Mouse (Mus musculus) gastrocnemius, postnatal 36 days (tissue): ENCODE results near the gene Fen1. TPM values are rescaled to one million over a fixed set of nuclear protein-coding genes. Genes with fewer than 3 reads are reported as not detected.

ENCODE experiments used
- DNase-seq, 2 experiments: peaks; one replicate each; pipeline ENCODE4 v3.0.0; 2022
- intact Hi-C: fragments of 180-260 bp; cut with DNase I; formaldehyde crosslinking; loops from one replicate; pipeline ENCODE4 v1.15.1; 2025
- total RNA-seq, 2 experiments: library from RNA; stranded (reverse); gene quantifications; 2 replicates each; pipeline ENCODE4 v1.2.3; 2021

Gene Fen1
- total RNA-seq, 2 experiments from 2014 or later = 3.1 to 3.9 TPM

DNA sequence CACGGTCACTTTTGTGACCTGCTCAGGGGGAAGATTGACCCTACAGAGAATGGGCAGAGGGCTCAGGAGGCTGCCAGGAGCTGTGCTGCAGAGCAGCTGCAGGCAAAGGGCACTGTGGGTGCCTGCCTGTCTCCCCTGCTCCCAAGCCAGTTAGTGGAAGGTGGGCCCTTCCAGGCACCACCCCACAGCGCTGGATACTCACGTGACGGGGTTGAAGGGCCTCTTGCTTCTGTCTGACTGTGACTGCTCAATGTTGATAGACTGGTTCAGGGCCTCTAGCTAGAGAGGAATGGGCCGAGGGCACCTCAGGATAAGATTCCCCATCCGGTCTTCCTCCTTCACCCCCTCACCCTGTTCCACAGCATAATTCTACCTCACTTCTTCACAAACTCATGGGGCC, 15.6 kb upstream of the Fen1 start:
- intact Hi-C loops = no loop called here
- no peak for DNase-seq

GRCm38 (mm10) chr19:10219108-10219507, 15.1 kb upstream of the Fen1 start:
- peak in 1 of 2 experiments; percentile 21 for DNase-seq
- intact Hi-C loops = no loop called here

- intact Hi-C loops = no loop called here
- no peak for DNase-seq
Observed at GRCm38 (mm10) chr19:10216101-10216500, 12.1 kb upstream of the Fen1 start.

DNA sequence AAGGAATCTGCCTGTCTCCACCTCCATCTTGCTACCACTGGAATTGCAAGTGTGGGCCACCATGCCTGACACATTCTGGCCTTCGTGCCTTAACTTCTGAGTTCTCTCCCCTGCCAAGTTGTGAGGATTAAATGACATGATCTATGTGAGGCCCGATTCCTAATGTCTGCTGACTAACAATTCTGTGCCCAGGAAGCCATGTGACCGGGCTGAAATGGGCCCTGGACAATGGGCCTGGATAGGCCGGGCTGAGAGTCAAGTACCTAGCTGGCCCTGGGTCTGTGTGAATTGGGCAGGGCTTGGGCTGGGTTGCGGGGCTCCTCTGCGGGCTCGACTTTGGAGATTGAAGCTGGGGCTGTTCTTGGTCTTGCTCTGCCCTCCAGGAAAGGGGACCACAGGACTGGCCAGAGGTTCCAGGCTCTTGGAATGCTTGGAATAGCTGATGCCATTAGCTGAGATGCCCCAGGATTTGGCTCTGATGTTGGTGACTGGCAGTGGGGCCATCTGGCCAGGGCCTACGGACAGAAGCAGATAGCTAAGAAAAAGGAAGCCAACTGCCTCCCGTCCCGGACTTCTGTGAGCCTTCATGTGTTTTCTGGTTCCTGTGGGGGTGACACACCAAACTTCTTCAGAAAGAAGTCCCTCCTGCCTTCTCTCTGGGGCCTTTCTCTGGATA, 10.0 kb upstream of the Fen1 start:
- no peak for DNase-seq
- intact Hi-C loops = no loop called here

GRCm38 (mm10) chr19:10210885-10211284, 6.9 kb upstream of the Fen1 start:
- intact Hi-C loops = no loop called here
- no peak for DNase-seq

GRCm38 (mm10) chr19:10208851-10209250, 4.9 kb upstream of the Fen1 start:
- no peak for DNase-seq
- intact Hi-C loops = no loop called here

- intact Hi-C loops = no loop called here
- no peak for DNase-seq
Observed at GRCm38 (mm10) chr19:10205051-10205450, 1.1 kb upstream of the Fen1 start.

DNA sequence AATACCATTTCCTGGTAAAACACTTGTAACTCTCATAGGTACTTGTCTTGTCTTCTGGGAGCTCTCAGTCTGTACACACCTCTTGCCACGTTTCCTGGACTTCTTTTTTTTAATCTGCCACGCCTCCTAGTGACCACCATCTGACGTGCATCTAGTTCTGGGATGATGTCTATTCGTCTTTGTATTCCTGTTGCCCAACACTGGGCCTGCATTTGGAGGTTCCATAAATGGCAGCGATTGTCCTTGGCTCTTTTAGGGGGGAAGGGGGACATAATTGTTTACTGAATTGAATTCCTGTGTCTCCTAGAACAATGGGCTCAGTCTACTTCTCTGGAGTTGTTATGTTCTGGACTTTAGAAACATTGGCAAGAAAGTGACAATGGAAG, 640 bp upstream of the Fen1 start:
- intact Hi-C loops = no loop called here
- DNase-seq = no peak

DNA sequence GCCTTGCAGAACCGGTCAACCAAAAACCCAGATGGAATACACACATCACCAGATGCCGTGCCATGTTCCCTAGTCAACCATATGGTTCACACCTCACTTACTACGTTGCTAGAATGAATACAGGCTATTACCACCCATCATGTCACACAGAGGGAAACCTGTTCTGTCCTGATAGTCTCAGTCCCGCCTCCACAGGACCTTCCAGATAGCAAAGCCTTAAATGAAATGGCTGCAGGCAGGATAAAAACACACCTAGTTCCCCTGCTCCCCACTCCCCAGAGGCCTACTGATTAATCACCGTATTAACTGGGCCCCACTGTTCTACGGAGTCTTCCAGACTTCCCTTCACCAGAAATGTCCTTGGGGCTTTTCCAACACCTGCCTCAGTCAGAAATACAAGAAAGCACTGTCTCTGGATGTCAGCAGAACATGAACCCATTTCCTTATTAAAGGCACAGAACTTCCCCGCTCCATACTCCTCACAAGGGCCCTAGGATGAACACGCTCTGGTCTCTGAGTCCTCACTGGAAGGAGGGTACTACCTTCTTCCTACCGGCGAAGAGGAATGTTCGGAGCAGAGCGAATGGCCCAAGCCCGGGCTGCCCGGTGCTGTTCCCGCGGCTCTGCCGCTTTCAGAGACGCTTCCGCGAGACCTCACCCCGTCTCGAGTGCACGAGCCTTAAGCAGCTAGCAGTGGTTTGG, 672 bp downstream of the Fen1 start:
- no peak for DNase-seq
- intact Hi-C loops = no loop called here

GRCm38 (mm10) chr19:10198723-10199122, 5.2 kb downstream of the Fen1 start:
- peak; percentile 52 to 76 for DNase-seq
- intact Hi-C loops = loop anchor here (2.0 to 5.0 kb wide), 3 partner anchors 161 to 281 kb away; partner anchors contain the start of genes Best1 and Rab3il1

GRCm38 (mm10) chr19:10198286-10198685, 5.7 kb downstream of the Fen1 start:
- no peak for DNase-seq
- intact Hi-C loops = loop anchor here (2.0 to 5.0 kb wide), 3 partner anchors 161 to 281 kb away; partner anchors contain the start of genes Best1 and Rab3il1

GRCm38 (mm10) chr19:10197130-10197529, 6.8 kb downstream of the Fen1 start:
- no peak for DNase-seq
- intact Hi-C loops = loop anchor here (5.0 kb wide), 2 partner anchors 160 to 280 kb away; no protein-coding TSS in a partner anchor

DNA sequence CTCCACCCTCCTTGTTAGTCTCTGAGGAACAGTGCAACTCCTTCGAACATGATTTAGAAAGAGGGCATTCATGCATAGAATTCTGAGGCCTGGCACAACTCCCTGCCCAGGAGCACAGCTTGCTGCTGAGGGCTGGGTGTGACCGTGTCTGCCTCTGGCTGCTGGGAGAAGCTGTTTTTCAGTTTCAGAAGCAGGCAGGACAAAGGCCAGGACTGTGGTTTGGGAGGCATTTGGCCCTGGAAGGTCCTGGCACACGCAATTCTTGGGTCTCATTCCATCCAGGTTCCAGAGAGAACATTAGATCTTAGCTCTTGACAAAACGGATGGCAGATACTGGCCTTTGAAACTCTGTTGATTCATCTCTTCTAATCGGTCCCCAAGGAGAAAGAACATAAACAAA, 8.7 kb downstream of the Fen1 start:
- intact Hi-C loops = loop anchor here (5.0 kb wide), 2 partner anchors 158 to 278 kb away; no protein-coding TSS in a partner anchor
- no peak for DNase-seq

GRCm38 (mm10) chr19:10194337-10194736, 9.6 kb downstream of the Fen1 start:
- no peak for DNase-seq
- intact Hi-C loops = no loop called here

DNA sequence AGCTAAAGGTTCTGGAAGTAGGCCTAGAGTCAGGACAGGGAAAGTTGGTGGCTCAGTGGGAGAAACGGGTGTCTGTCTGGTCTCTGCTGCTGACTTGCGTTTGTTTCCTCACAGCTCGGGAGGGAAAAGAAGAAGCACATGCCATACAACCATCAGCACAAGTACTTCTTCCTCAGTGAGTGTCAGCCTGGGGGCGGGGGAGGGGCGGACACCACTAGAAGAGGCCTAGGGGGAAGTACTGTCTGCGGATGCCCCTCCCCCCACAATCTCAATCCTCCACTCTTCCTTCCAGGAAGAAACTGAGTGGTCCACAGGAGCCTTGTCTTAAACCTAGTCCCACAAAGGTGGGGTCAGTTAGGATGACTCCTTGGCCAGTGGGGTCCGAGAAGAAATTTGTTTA, 12.6 kb downstream of the Fen1 start:
- intact Hi-C loops = no loop called here
- no peak for DNase-seq

DNA sequence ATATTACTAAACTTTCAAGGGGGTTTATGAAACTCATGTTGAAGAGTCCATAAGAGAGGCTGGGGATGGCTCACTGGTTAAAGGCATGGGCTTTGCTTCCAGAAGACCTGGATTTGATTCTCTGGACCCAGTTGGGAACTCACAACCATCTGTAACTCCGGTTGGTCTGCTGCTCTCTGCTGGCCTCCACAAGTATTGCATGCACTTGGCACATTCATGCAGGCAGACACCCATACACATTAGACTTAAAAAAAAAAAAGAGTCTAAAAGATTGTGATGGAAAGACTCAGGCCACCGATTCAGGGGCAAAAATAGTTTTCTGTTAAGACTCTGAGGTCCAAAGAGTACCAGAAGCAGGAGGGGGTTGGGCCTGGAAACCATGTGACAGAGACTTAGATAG, 13.2 kb downstream of the Fen1 start:
- intact Hi-C loops = no loop called here

GRCm38 (mm10) chr19:10189940-10190339, 14.0 kb downstream of the Fen1 start:
- DNase-seq = no peak
- intact Hi-C loops = no loop called here

More for the DNA sequence above, 13.2 kb downstream of the Fen1 start:
- DNase-seq = peak; percentile 58 to 72

DNA sequence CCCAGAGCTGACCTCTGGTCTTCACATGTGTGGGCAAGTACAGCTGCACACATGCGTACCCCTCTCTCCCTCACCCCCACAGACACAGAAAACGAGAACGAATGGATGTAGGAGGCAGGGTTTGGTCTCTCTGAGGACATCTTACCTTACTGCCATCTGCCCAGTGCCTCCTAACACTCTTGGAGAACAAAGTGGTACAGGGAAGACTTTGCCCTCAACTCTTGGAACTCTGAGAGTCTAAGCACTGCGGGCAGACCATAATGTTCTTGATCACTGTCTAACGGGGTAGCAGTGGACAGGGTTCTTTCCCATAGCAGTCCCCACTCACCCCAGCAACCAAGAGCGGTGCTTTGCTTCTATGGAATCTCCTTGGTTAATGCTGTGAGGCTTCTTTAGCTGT, 14.9 kb downstream of the Fen1 start:
- DNase-seq = no peak
- intact Hi-C loops = no loop called here

GRCm38 (mm10) chr19:10188281-10188811, 15.6 kb downstream of the Fen1 start:
- intact Hi-C loops = no loop called here
- peak; percentile 31 to 42 for DNase-seq

DNA sequence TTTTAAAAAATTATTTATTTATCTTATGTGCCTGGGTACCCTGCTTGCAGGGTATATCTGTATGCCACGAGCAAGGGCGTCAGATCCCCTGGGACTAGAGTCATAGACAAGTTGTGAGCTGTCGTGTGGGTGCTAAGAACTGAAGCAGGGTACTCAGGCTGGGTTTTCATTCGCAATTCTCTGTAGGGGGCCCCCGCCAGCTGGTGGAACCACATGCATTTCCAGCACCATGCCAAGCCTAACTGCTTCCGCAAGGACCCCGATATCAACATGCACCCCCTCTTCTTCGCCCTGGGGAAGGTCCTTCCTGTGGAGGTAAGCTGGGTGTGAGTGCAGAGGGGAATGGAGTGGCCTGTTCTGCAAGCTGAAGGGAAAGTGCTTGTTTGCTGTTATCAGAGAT, 17.4 kb downstream of the Fen1 start:
- intact Hi-C loops = no loop called here
- no peak for DNase-seq

GRCm38 (mm10) chr19:10185876-10186275, 18.1 kb downstream of the Fen1 start:
- intact Hi-C loops = no loop called here
- DNase-seq = no peak

- intact Hi-C loops = no loop called here
Observed at GRCm38 (mm10) chr19:10184096-10184495, 19.9 kb downstream of the Fen1 start.

More at GRCm38 (mm10) chr19:10184096-10184495, 19.9 kb downstream of the Fen1 start:
- DNase-seq = no peak
